Mouse (Mus musculus) testis, adult 2 months (tissue): Measurements from ENCODE around the gene Ect2. TPM values are rescaled to one million over a fixed set of nuclear protein-coding genes. Genes with fewer than 3 reads are reported as not detected.

Experiments
- H3K27ac ChIP-seq: fragments of 200-500 bp; 2 replicates; pipeline ENCODE4 v1.5.1; 2012; ENCODE audit warnings: low read depth, low read length; ENCODE audit not compliant: control insufficient read depth, insufficient read depth
- H3K27me3 ChIP-seq: fragments of 200-500 bp; 2 replicates; pipeline ENCODE4 v1.6.1; 2012; ENCODE audit warnings: mild to moderate bottlenecking, low read length, moderate library complexity; ENCODE audit not compliant: control insufficient read depth, insufficient read depth
- H3K36me3 ChIP-seq: fragments of 200-500 bp; 2 replicates; pipeline ENCODE4 v1.6.1; 2012; ENCODE audit warnings: mild to moderate bottlenecking, low read length; ENCODE audit not compliant: control insufficient read depth, insufficient read depth
- H3K4me1 ChIP-seq: fragments of 200-500 bp; 2 replicates; pipeline ENCODE4 v1.6.1; 2012; ENCODE audit warnings: low read length; ENCODE audit not compliant: control insufficient read depth, insufficient read depth
- H3K4me3 ChIP-seq: fragments of 200-500 bp; 2 replicates; pipeline ENCODE4 v1.5.1; 2012; ENCODE audit warnings: low read depth, mild to moderate bottlenecking, low read length, moderate library complexity, mixed read lengths; ENCODE audit not compliant: control insufficient read depth
- CTCF ChIP-seq: fragments of 200-500 bp; IDR thresholded peaks from 2 replicates; pipeline ENCODE4 v1.5.1; 2012; ENCODE audit warnings: low read depth, mild to moderate bottlenecking, inconsistent platforms, low read length, moderate library complexity; ENCODE audit not compliant: control insufficient read depth, insufficient read depth, insufficient replicate concordance
- POLR2A ChIP-seq: fragments of 200-500 bp; IDR thresholded peaks from 2 replicates; pipeline ENCODE4 v1.6.1; 2012; ENCODE audit warnings: low read depth, mild to moderate bottlenecking, inconsistent platforms, low read length, moderate library complexity; ENCODE audit not compliant: control insufficient read depth
- polyA plus RNA-seq: library from polyadenylated mRNA; depleted of rRNA; stranded (reverse); fragments of >200 nt; gene quantifications from 2 replicates; pipeline ENCODE4 v1.2.3, GENCODE M21; 2012; rRNA removed

Gene Ect2
- polyA plus RNA-seq, 1 experiment: 11.5 TPM

DNA sequence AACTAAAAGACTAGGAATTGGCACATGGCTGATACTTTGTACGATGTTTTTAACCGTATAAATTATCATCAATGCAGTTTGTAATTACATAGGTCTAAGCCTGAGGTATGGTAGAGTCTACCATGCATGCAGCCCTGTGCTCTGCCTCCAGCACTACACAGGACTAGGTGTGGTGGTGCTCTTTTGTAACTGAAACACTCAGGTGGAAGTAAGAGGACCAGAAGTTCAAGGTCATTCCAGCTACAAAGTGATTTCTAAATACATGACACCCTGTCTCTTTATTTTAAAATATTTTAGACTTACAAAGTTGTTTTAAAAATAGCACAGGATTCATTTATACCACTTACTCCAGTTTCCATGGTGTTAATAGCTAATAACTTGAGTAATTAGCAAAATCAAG lies 88.8 kb downstream of the Ect2 start:
- no peaks in the 10 kb centered on the region for H3K36me3 ChIP-seq
- H3K27ac ChIP-seq: no peak overlapping the region
- no peaks in the 10 kb centered on the region for H3K27me3 ChIP-seq
- no peaks in the 10 kb centered on the region for H3K4me1 ChIP-seq
- no peak overlapping the region for H3K4me3 ChIP-seq
- TF ChIP-seq POLR2A (no peak), CTCF (no peak)

DNA sequence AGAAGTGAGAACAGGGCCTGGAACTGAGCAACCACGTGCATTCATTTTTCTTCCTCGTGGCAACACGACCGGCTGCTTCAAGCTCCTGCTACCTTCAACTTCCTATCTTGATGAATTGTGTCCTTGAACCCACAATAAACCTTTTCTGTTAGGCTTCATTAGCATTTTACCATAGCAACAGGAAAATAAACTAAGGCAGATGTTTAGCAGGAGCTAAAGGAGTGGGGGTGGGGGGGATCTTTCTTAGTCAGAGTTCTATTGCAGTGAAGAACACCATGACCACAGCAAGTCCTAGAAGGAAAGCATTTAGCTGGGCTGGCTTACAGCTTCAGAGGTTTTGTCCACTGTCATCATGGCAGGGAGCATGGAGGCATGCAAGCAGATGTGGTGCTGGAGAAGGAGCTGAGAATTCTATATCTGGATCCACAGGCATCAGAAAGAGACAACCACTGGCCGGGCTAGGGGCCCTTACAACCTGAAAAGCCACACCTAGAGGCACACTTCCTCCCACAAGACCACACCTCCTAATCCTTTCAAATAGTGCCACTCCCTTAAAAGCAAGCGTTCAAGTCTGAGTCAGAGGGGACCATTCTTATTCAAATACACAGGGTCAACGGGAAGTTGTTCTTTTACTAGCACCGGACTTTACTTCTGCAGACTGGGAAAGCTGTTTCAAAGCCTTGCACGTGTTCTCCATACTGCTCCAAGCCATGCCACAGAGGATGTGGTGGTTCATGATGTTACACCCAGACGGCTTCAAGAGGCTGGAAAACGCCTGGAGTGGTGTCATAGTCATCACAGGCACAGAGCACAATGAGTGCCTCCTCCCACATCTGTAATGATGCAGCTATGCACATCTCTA lies 90.0 kb downstream of the Ect2 start:
- no peaks in the 10 kb centered on the region for H3K36me3 ChIP-seq
- no peak for TF ChIP-seq POLR2A
- no peak for TF ChIP-seq CTCF
- no peak overlapping the region for H3K27ac ChIP-seq
- H3K4me1 ChIP-seq: no peaks in the 10 kb centered on the region
- no peak overlapping the region for H3K4me3 ChIP-seq
- no peaks in the 10 kb centered on the region for H3K27me3 ChIP-seq

GRCm38 (mm10) chr3:27060441-27060840 lies 93.2 kb downstream of the Ect2 start:
- no peak for TF ChIP-seq CTCF
- no peak for TF ChIP-seq POLR2A
- no peak overlapping the region for H3K4me3 ChIP-seq
- no peaks in the 10 kb centered on the region for H3K36me3 ChIP-seq
- no peaks in the 10 kb centered on the region for H3K4me1 ChIP-seq
- H3K27me3 ChIP-seq: no peaks in the 10 kb centered on the region
- H3K27ac ChIP-seq: no peak overlapping the region

GRCm38 (mm10) chr3:27059529-27060322 lies 94.0 kb downstream of the Ect2 start:
- H3K4me3 ChIP-seq: no peak overlapping the region
- no peak for TF ChIP-seq POLR2A
- no peak for TF ChIP-seq CTCF
- H3K36me3 ChIP-seq: no peaks in the 10 kb centered on the region
- no peaks in the 10 kb centered on the region for H3K4me1 ChIP-seq
- H3K27ac ChIP-seq: no peak overlapping the region
- H3K27me3 ChIP-seq: no peaks in the 10 kb centered on the region

DNA sequence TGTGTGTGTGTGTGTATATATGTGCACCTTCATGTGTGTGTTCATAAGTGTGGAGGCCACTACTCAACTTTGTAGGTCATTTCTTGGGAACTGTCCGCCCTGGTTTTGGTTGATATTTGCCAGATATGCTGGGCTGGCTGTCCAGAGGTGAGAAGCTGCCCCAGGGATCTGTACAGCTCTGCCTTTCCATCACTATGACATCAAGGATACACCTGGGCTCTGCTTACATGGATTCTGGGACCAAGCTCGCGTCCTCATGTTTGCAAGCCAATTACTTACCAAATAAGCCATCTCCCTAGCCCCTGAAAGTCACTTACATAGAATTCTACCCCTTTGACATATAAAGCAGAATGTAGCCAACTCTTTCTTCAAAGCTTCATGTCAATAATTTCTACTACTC lies 98.2 kb downstream of the Ect2 start:
- Histone ChIP-seq H3K27ac (no peak overlapping the region), H3K4me1 (no peaks in the 10 kb centered on the region), H3K4me3 (no peak overlapping the region), H3K36me3 (no peaks in the 10 kb centered on the region), H3K27me3 (no peaks in the 10 kb centered on the region)
- TF ChIP-seq POLR2A: no peak
- no peak for TF ChIP-seq CTCF

DNA sequence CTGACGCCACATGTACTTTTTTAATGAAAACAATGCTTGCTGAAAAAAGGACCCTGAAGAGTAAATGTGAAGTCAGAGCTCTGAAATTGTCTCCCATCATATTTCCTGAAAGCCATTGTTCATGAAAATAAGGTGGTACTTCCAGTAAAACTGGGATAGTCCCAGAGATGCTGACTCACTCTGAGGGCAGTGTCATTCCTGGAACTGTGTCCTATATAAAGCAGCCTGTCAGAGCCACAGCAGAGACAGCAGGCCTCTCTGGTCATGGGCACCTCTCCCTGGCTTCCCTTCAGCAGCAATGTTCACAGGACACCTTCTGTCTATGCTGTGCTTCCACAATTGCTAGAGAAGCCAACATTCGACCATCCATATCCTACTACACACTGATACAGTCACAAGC lies 98.9 kb downstream of the Ect2 start:
- Histone ChIP-seq H3K4me3 (no peak overlapping the region), H3K27me3 (no peaks in the 10 kb centered on the region), H3K27ac (no peak overlapping the region), H3K4me1 (no peaks in the 10 kb centered on the region), H3K36me3 (no peaks in the 10 kb centered on the region)
- TF ChIP-seq POLR2A: no peak

Other genes starting within 250 kb of the Ect2 start
- 1.3 and 2.4 TPM in 2 replicates for gene Nceh1, start 29.1 kb upstream of the Ect2 start, polyA plus RNA-seq
- gene Tnfsf10, start 163.2 kb upstream of the Ect2 start, polyA plus RNA-seq: 0.12 and 0.21 TPM in 2 replicates
- not detected in 2 replicates for gene Ghsr, start 217.5 kb upstream of the Ect2 start, polyA plus RNA-seq